16 mouse cellular contexts compared by ENCODE assay signal in the genomic region with DNA sequence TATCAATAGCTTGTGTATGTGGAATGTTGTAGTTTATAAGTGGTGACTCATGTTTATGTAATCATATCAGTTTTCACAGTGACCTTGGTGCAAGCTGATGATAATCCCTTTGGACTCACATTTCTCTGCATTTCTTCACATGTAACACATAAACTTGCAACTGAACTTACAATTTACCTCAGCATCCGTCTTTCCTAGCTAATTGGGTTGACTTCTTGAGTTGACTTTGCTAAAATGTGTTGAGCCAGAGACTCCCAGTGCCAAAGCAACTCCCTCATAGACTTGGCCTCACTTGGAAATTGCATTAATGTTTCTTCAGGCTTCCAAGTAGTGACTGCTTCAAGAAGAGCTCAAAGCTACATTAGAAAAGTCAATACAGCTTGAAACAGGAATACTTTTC.
DNase-seq lines count a peak whose midpoint lies in the region; TF ChIP-seq lines count a peak whose summit lies in the region.
"Had no signal": no experiment of that assay in that cellular context is flagged by ENCODE, and none has a peak within 500 bp of the region (broad histone marks: within the 10 kb centered on the region; RNA-seq: fewer than 3 reads in every experiment).

No protein-coding gene starts in this region.

- intact Hi-C loops in gastrocnemius, adult 2 months (cut with DNase I): no loop called here

- TF ChIP-seq CTCF in gastrocnemius, adult 2 months (IDR thresholded peaks at IDR 0.05): no peak
- no peak for TF ChIP-seq CTCF in C2C12 (IDR thresholded peaks at IDR 0.05; ENCODE audit: control insufficient read depth, insufficient read depth, insufficient read length)
- TF ChIP-seq CTCF in embryonic fibroblast, embryonic 13.5 days (IDR thresholded peaks at IDR 0.05; ENCODE audit: borderline replicate concordance, insufficient read depth, low read length): no peak
- TF ChIP-seq CTCF in kidney, adult 2 months (conservative IDR thresholded peaks at IDR 0.05; ENCODE audit: insufficient read depth, insufficient read length, low read depth, low read length): no peak

- DNase-seq in gastrocnemius, adult 2 months: no peak
- no peak for DNase-seq in gastrocnemius, postnatal 10 days
- no peak for DNase-seq in kidney, adult 2 months
- DNase-seq in neural tube, embryonic 10.5 days (ENCODE audit: extremely low spot score, low spot score): no peak
- DNase-seq: adrenal gland, postnatal 14 days; cerebellum, adult 11-12 months; cerebellum, adult 9-10 months; forebrain, postnatal 0 days; gastrocnemius, postnatal 14 days; heart, postnatal 36 days had no signal

- no peak overlapping the region for H3ac ChIP-seq in C2C12 (ENCODE audit: control insufficient read depth, insufficient read length, low read depth)

- H3K79me3 ChIP-seq in C2C12 (ENCODE audit: low read depth): no peaks in the 10 kb centered on the region

- peaks cover 2% of the 10 kb centered on the region for H3K4me1 ChIP-seq in embryonic fibroblast, embryonic 13.5 days (ENCODE audit: control insufficient read depth, insufficient read depth, low read length)
- H3K4me1 ChIP-seq in kidney, adult 2 months (ENCODE audit: control insufficient read depth, insufficient read depth, low read length): no peaks in the 10 kb centered on the region
- H3K4me1 ChIP-seq: forebrain, embryonic 13.5 days; heart, embryonic 12.5 days; hindbrain, embryonic 15.5 days had no signal

- no peaks in the 10 kb centered on the region for H3K79me2 ChIP-seq in C2C12 (ENCODE audit: control insufficient read depth, insufficient read depth)

- no peaks in the 10 kb centered on the region for H3K27me3 ChIP-seq in C2C12 (ENCODE audit: control insufficient read depth, insufficient read depth, insufficient read length)
- H3K27me3 ChIP-seq in kidney, adult 2 months (replicated peaks; ENCODE audit: control insufficient read depth, insufficient read depth, low read length): no peaks in the 10 kb centered on the region
- H3K27me3 ChIP-seq: forebrain, embryonic 13.5 days; heart, embryonic 12.5 days; hindbrain, embryonic 15.5 days had no signal

- TF ChIP-seq POLR2A in embryonic fibroblast, embryonic 13.5 days (IDR thresholded peaks at IDR 0.05; ENCODE audit: low read depth, low read length): no peak
- no peak for TF ChIP-seq POLR2A in kidney, adult 2 months (IDR thresholded peaks at IDR 0.05; ENCODE audit: low read depth, low read length)

- no peaks in the 10 kb centered on the region for H3K36me3 ChIP-seq in C2C12 (ENCODE audit: control insufficient read depth, insufficient read depth)
- no peaks in the 10 kb centered on the region for H3K36me3 ChIP-seq in kidney, adult 2 months (ENCODE audit: control insufficient read depth, insufficient read depth, low read length)
- H3K36me3 ChIP-seq: G1E; heart, embryonic 12.5 days; hindbrain, embryonic 15.5 days had no signal

- no peak overlapping the region for H3K4me3 ChIP-seq in gastrocnemius, adult 2 months
- no peak overlapping the region for H3K4me3 ChIP-seq in C2C12 (ENCODE audit: insufficient read depth, poor library complexity, severe bottlenecking)
- H3K4me3 ChIP-seq in embryonic fibroblast, embryonic 13.5 days (ENCODE audit: insufficient read depth, low read length): no peak overlapping the region
- no peak overlapping the region for H3K4me3 ChIP-seq in kidney, adult 2 months (ENCODE audit: insufficient read depth, low read depth, low read length)
- H3K4me3 ChIP-seq: forebrain, embryonic 13.5 days; heart, embryonic 12.5 days; hindbrain, embryonic 15.5 days had no signal

- peak overlapping the region; percentile 75 for H3K27ac ChIP-seq in gastrocnemius, adult 2 months
- H3K27ac ChIP-seq in embryonic fibroblast, embryonic 13.5 days (ENCODE audit: insufficient read depth, low read length): peak overlapping the region; percentile 81
- no peak overlapping the region for H3K27ac ChIP-seq in kidney, adult 2 months (ENCODE audit: insufficient read depth, low read depth, low read length)
- H3K27ac ChIP-seq: forebrain, embryonic 13.5 days; hindbrain, embryonic 15.5 days had no signal

- 47% methylated on average over 1 of the region's 1 CpGs for WGBS in kidney, adult 2 months

TF ChIP-seq in C2C12, 6 proteins besides CTCF, POLR2A, EP300 and RAD21:
- TF ChIP-seq MYOD1 (IDR thresholded peaks at IDR 0.05; ENCODE audit: control insufficient read depth, insufficient read length, low read depth): no peak
- peak; percentile 3 for TF ChIP-seq FOSL1 (IDR thresholded peaks at IDR 0.05; ENCODE audit: insufficient read depth, low read length, poor library complexity, severe bottlenecking)
